Mouse (Mus musculus) embryonic fibroblast, embryonic 13.5 days (primary cell): ENCODE results near the gene P2rx4.

Source experiments
- CTCF ChIP-seq: IDR thresholded peaks from 2 replicates; pipeline ENCODE4 v1.5.1; 2011; ENCODE audit warnings: mild to moderate bottlenecking, control low read depth, low read length, moderate library complexity, borderline replicate concordance; ENCODE audit not compliant: insufficient read depth
- POLR2A ChIP-seq: IDR thresholded peaks from 2 replicates; pipeline ENCODE4 v1.6.1; 2011; ENCODE audit warnings: low read depth, mild to moderate bottlenecking, control low read depth, low read length, moderate library complexity

GRCm38 (mm10) chr5:122727096-122727495, 19.8 kb downstream of the P2rx4 start:
- no peak for TF ChIP-seq CTCF
- no peak for TF ChIP-seq POLR2A
